Mouse (Mus musculus) liver, embryonic 14.5 days (tissue): Measurements from ENCODE around the gene Myt1. TPM values are rescaled to one million over a fixed set of nuclear protein-coding genes. Genes with fewer than 3 reads are reported as not detected.
"Not testable (repeated sequence)": the region's sequence is repeated elsewhere in the genome, so short reads cannot be mapped to it uniquely, and the experiment has no call there.

Source experiments
- ATAC-seq: fragments of 200-750 bp; cut with Nextera tagmentation; 2 replicates; pipeline ENCODE4 v1.8.0; 2017; ENCODE audit warnings: moderate number of reproducible peaks, mild to moderate bottlenecking, moderate library complexity; ENCODE audit not compliant: insufficient read depth
- DNase-seq, 3 experiments: peaks; one replicate each; pipeline ENCODE4 v3.0.0-alpha.2; 2012 to 2013; ENCODE audit warnings: low read depth in 3 of 3, low spot score in 3 of 3
- H3K27ac ChIP-seq: fragments of 300-500 bp; sonication (generic); 2 replicates; pipeline ENCODE4 v1.5.1; 2014; ENCODE audit warnings: moderate library complexity, mild to moderate bottlenecking, control low read depth, inconsistent platforms
- H3K27me3 ChIP-seq: fragments of 300-500 bp; sonication (generic); 2 replicates; pipeline ENCODE4 v1.6.1; 2014; ENCODE audit warnings: mild to moderate bottlenecking, low read length, moderate library complexity; ENCODE audit not compliant: control insufficient read depth, insufficient read depth
- H3K36me3 ChIP-seq: fragments of 300-500 bp; sonication (generic); replicated peaks from 2 replicates; pipeline ENCODE4 v1.6.1; 2014; ENCODE audit warnings: low read depth; ENCODE audit not compliant: control insufficient read depth, insufficient read depth
- H3K4me1 ChIP-seq, 2 experiments: fragments of 200-500 bp in 1 of 2; fragments of 300-500 bp in 1 of 2; sonication (generic) in 1 of 2; replicated peaks; 2 replicates each; pipeline ENCODE4 v1.6.1; 2012 to 2014; ENCODE audit warnings: antibody characterized with exemption in 1 of 2, inconsistent platforms in 1 of 2, low read length in 1 of 2; ENCODE audit not compliant: control insufficient read depth in 2 of 2, insufficient read depth in 2 of 2
- H3K4me2 ChIP-seq: fragments of 300-500 bp; sonication (generic); 2 replicates; pipeline ENCODE4 v1.6.1; 2014; ENCODE audit warnings: low read depth, mild to moderate bottlenecking, control low read depth, moderate library complexity
- H3K4me3 ChIP-seq, 2 experiments: fragments of 200-500 bp in 1 of 2; fragments of 300-500 bp in 1 of 2; sonication (generic) in 1 of 2; 2 replicates each; pipeline ENCODE4 v1.5.1; 2012 to 2014; ENCODE audit warnings: low read depth in 2 of 2, low read length in 2 of 2, mild to moderate bottlenecking in 2 of 2, control low read depth in 1 of 2, inconsistent platforms in 1 of 2, moderate library complexity in 1 of 2; ENCODE audit not compliant: insufficient read depth in 1 of 2
- H3K9ac ChIP-seq: fragments of 300-500 bp; sonication (generic); replicated peaks from 2 replicates; pipeline ENCODE4 v1.6.1; 2014; ENCODE audit warnings: mild to moderate bottlenecking, control low read depth, moderate library complexity
- H3K9me3 ChIP-seq: fragments of 300-500 bp; sonication (generic); 2 replicates; pipeline ENCODE4 v1.6.1; 2016; ENCODE audit warnings: low read length, mixed read lengths; ENCODE audit not compliant: control insufficient read depth
- CTCF ChIP-seq: IDR thresholded peaks from 2 replicates; pipeline ENCODE4 v1.5.1; 2016; ENCODE audit warnings: antibody characterized with exemption, low read depth, control low read depth
- EP300 ChIP-seq: IDR thresholded peaks from 2 replicates; pipeline ENCODE4 v1.6.1; 2016; ENCODE audit warnings: antibody characterized with exemption, low read depth
- WGBS: fragments of 180-500 bp; shearing (Covaris S2); extraction: QIAGEN DNeasy Blood & Tissue Kit; methylation state at CpG from one replicate; pipeline ENCODE4 v1.1.7; 2014; ENCODE audit not compliant: insufficient replicate concordance; 5-methylcytosine and 5-hydroxymethylcytosine counted together
- polyA plus RNA-seq, 2 experiments: library from polyadenylated mRNA; depleted of rRNA in 1 of 2; stranded (reverse) in 1 of 2; unstranded in 1 of 2; fragments of >200 nt; fragmentation: Nextera tagmentation in 1 of 2; extraction: Ambion mirVana in 1 of 2; gene quantifications; 2 replicates each; pipeline versions ENCODE4 v1.2.1 to v1.2.3; 2012 to 2014

The Myt1 gene
- polyA plus RNA-seq, 2 experiments = 0.02 TPM; not detected in 1

DNA sequence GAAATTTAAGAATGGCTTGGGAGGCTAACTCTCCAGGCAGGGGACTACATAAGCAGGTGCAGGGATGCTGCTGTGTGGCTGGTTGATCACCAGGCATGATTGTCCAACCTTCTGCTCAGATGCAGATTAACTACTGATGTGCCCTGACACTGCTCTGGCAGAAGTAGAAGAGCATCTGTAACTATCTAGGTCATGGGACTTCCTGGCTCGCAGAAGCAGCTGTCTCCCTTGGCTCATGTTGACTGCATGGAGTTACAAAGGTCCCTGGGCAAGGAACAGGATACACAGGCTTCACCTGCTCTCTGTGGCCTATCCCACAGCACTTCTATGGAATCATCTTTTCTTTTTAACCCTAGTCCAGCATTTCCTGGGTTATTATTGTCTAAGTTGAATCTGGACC lies 12.7 kb downstream of the Myt1 start:
- TF ChIP-seq CTCF = no peak
- TF ChIP-seq EP300 = no peak
- DNase-seq (no peak), ATAC-seq (no peak)
- H3K4me3 ChIP-seq = no peak overlapping the region
- no peak overlapping the region for H3K4me2 ChIP-seq
- H3K36me3 ChIP-seq = no peaks in the 10 kb centered on the region
- no peaks in the 10 kb centered on the region for H3K27me3 ChIP-seq
- H3K27ac ChIP-seq = no peak overlapping the region
- H3K9me3 ChIP-seq = no peaks in the 10 kb centered on the region
- no peak overlapping the region for H3K9ac ChIP-seq
- no peaks in the 10 kb centered on the region for H3K4me1 ChIP-seq
- WGBS = 41% methylated on average over 1 of the region's 1 CpGs

DNA sequence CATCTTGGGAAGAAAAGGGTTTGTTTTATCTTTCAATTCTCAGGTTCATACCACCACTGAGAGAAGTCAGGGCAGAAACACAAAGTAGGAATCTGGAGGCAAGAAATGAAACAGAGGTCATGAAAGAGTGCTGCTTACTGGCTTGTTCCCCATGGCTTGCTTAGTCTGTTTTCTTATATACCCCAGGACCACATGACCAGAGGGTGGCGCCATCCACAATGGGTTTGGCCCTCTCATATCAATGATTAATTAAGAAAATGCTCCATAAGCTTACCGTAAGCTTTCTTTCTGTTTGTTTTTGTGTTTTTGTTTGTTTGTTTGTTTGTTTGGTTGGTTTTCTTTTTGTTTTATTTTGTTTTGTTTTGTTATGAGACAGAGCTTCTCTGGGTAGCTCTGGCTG lies 14.6 kb downstream of the Myt1 start:
- DNase-seq = no peak
- Histone ChIP-seq H3K4me3 (no peak overlapping the region), H3K4me2 (no peak overlapping the region), H3K36me3 (no peaks in the 10 kb centered on the region), H3K27ac (no peak overlapping the region), H3K4me1 (no peaks in the 10 kb centered on the region), H3K9me3 (no peaks in the 10 kb centered on the region), H3K27me3 (no peaks in the 10 kb centered on the region), H3K9ac (no peak overlapping the region)
- 30% methylated on average over 2 of the region's 2 CpGs for WGBS
- no peak for ATAC-seq
- TF ChIP-seq EP300 = no peak
- peak; percentile 40 for TF ChIP-seq CTCF

DNA sequence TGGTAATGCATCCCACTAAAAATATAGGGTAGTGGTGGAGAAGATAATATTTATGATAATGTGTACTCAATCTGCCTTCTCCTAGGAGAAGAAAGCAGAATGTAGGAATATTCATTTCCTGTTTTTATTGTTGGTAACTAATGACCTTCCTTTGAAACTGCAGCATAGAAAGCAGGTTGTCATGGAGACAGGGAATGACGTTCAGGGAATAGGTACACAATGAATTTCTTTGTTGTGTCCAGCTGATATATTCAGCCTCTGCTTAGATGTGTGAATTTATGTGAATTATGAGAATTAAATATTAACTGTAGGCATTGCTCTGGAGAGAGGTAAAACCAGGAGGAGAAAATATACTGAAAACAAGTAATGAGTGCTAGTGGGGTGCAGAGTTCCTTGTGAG lies 18.3 kb downstream of the Myt1 start:
- H3K36me3 ChIP-seq = no peaks in the 10 kb centered on the region
- no peaks in the 10 kb centered on the region for H3K9me3 ChIP-seq
- no peak overlapping the region for H3K4me3 ChIP-seq
- no peak for DNase-seq
- WGBS = 32% methylated on average over 1 of the region's 1 CpGs
- no peak for ATAC-seq
- no peak overlapping the region for H3K4me2 ChIP-seq
- H3K27ac ChIP-seq = no peak overlapping the region
- H3K4me1 ChIP-seq = no peaks in the 10 kb centered on the region
- H3K27me3 ChIP-seq = no peaks in the 10 kb centered on the region
- TF ChIP-seq EP300 = no peak
- no peak for TF ChIP-seq CTCF
- H3K9ac ChIP-seq = no peak overlapping the region

DNA sequence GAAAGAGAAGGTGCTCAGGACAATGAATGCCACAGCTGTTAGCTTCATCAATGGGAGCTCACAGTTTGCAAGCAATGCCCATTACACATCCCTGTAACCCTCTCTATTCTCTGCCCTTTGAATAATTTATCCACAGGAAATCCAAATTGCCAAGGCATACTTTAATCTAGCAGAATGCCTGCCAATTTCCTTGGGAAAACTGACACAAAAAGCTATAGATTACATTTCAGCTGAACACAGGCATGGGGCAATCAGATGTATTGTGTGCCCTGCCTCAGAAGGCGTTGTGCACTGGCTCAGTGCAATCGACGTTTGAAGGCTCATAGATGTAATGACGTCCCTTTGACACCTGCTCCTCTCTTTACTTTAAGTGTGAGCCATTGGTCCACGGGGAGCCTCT lies 24.7 kb downstream of the Myt1 start:
- 55% methylated on average over 5 of the region's 5 CpGs for WGBS
- H3K9ac ChIP-seq = no peak overlapping the region
- no peak for ATAC-seq

DNA sequence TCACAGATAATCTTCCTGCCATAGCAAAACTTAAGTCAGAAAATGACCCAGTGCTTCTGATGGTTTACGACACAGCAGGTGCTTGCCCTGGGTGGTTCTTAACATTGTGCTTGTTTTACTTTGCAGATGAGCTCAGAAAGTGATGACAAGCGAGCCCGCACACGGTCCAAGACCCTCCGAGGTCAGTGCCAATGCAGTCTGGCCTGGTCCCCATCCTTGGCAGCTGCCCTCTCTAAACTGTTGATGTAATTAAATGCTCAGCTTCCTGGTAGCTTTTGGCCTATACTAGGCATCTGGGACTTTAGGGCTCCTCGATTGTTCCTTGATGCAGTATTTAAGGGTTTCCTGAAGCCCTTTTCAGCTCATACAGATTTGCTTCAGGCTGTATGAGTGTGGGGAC lies 26.3 kb downstream of the Myt1 start:
- no peaks in the 10 kb centered on the region for H3K9me3 ChIP-seq
- TF ChIP-seq EP300 = no peak
- TF ChIP-seq CTCF = no peak
- no peaks in the 10 kb centered on the region for H3K36me3 ChIP-seq
- H3K4me2 ChIP-seq = no peak overlapping the region
- no peaks in the 10 kb centered on the region for H3K27me3 ChIP-seq
- no peak for ATAC-seq
- no peak overlapping the region for H3K27ac ChIP-seq
- no peak for DNase-seq
- H3K4me1 ChIP-seq = no peaks in the 10 kb centered on the region
- 70% methylated on average over 6 of the region's 6 CpGs for WGBS
- no peak overlapping the region for H3K9ac ChIP-seq
- no peak overlapping the region for H3K4me3 ChIP-seq

More for the DNA sequence above, 24.7 kb downstream of the Myt1 start:
- no peaks in the 10 kb centered on the region for H3K9me3 ChIP-seq
- no peak overlapping the region for H3K27ac ChIP-seq
- no peaks in the 10 kb centered on the region for H3K27me3 ChIP-seq
- H3K4me2 ChIP-seq = no peak overlapping the region
- H3K4me3 ChIP-seq = no peak overlapping the region
- no peaks in the 10 kb centered on the region for H3K36me3 ChIP-seq
- TF ChIP-seq CTCF = no peak
- TF ChIP-seq EP300 = no peak
- no peak for DNase-seq
- H3K4me1 ChIP-seq = no peaks in the 10 kb centered on the region

DNA sequence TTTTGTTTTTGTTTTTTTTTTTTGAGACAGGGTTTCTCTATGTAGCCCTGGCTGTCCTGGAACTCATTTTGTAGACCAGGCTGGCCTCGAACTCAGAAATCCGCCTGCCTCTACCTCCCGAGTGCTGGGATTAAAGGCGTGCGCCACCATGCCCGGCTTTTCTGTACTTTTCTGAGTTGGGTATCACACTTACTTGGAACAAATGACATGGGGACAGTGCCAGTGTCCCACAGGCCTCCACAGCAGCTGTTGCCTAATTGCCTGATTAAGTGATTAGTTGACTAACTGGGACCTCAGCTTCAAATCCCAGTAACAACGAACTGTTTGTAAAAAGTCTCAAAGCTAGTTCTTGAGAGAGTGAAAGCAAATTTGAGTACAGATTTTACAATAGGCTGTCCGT lies 30.1 kb downstream of the Myt1 start:
- 70% methylated on average over 8 of the region's 8 CpGs for WGBS
- not testable (repeated sequence) for DNase-seq, H3K9ac ChIP-seq, H3K9me3 ChIP-seq, H3K27ac ChIP-seq, H3K36me3 ChIP-seq, H3K4me3 ChIP-seq, H3K4me1 ChIP-seq, H3K27me3 ChIP-seq, H3K4me2 ChIP-seq, ATAC-seq
